8 mouse cellular contexts compared by ENCODE assay signal in the genomic region with DNA sequence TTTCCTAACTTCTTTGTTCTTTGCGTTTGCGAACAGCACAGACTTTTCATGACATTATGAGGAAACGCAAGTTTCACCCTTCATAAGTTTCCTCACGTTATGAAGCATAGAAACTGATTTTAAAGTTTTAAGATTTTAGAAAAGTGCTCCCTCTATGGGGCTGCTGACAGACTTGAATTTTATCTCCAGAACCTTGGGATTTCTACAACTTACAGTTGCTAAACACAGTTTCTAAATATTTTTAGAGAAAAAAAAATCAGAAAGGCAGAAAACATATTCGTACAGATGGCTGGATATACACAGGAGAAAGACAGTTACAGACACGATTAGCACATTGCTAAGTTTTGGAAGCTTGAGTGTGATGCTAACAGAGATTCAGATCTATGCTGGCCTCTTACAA. TPM values are rescaled to one million over a fixed set of nuclear protein-coding genes. Genes with fewer than 3 reads are reported as not detected.
DNase-seq lines count a peak whose midpoint lies in the region; ATAC-seq lines count a peak whose summit lies in the region.

No protein-coding gene starts in this region.

- H3K4me1 ChIP-seq in lung, embryonic 16.5 days (replicated peaks; ENCODE audit: control insufficient read depth, insufficient read depth, low read length) = no peaks in the 10 kb centered on the region
- no peaks in the 10 kb centered on the region; the same call in 1 of the 2 replicates for H3K4me1 ChIP-seq in forebrain, embryonic 12.5 days
- H3K4me1 ChIP-seq in limb, embryonic 12.5 days (replicated peaks) = no peaks in the 10 kb centered on the region; the same call in 1 of the 2 replicates
- H3K4me1 ChIP-seq in stomach, embryonic 15.5 days = no peaks in the 10 kb centered on the region

- H3K4me2 ChIP-seq in lung, embryonic 16.5 days (ENCODE audit: low read depth, low read length) = peak overlapping the region; percentile 51
- peak overlapping the region; percentile 53 for H3K4me2 ChIP-seq in forebrain, embryonic 12.5 days
- H3K4me2 ChIP-seq in limb, embryonic 12.5 days = peak overlapping the region; percentile 59
- peak overlapping the region; percentile 42; the same call in 1 of the 2 replicates for H3K4me2 ChIP-seq in stomach, embryonic 15.5 days

- ATAC-seq in lung, embryonic 16.5 days (ENCODE audit: low read depth) = no peak; the same call in 1 of the 2 replicates
- 0 out of 2 replicates have a peak, but pooled peaks have one; percentile 10 for ATAC-seq in forebrain, embryonic 12.5 days (ENCODE audit: low FRiP score)
- no peak for ATAC-seq in limb, embryonic 12.5 days (ENCODE audit: insufficient number of reproducible peaks, insufficient read depth, low FRiP score, low TSS enrichment, low read depth)
- no peak for ATAC-seq in stomach, embryonic 15.5 days (ENCODE audit: insufficient read depth, low FRiP score, low read depth)

- no peaks in the 10 kb centered on the region for H3K36me3 ChIP-seq in lung, embryonic 16.5 days (ENCODE audit: control insufficient read depth, insufficient read depth, low read length)
- no peaks in the 10 kb centered on the region for H3K36me3 ChIP-seq in forebrain, embryonic 12.5 days (replicated peaks)
- H3K36me3 ChIP-seq in limb, embryonic 12.5 days = no peaks in the 10 kb centered on the region
- H3K36me3 ChIP-seq in stomach, embryonic 15.5 days = no peaks in the 10 kb centered on the region

- WGBS in lung, embryonic 16.5 days = 27% methylated on average over 6 of the region's 6 CpGs
- WGBS in forebrain, embryonic 12.5 days = 56% methylated on average over 6 of the region's 6 CpGs
- 50% methylated on average over 6 of the region's 6 CpGs for WGBS in limb, embryonic 12.5 days
- 25% methylated on average over 6 of the region's 6 CpGs for WGBS in stomach, embryonic 15.5 days

- H3K9me3 ChIP-seq in lung, embryonic 16.5 days (ENCODE audit: control insufficient read depth, low read length) = no peaks in the 10 kb centered on the region
- H3K9me3 ChIP-seq in forebrain, embryonic 12.5 days = no peaks in the 10 kb centered on the region
- no peaks in the 10 kb centered on the region for H3K9me3 ChIP-seq in limb, embryonic 12.5 days
- no peaks in the 10 kb centered on the region for H3K9me3 ChIP-seq in stomach, embryonic 15.5 days

- H3K27ac ChIP-seq in lung, embryonic 16.5 days (ENCODE audit: low read length) = peak overlapping the region; percentile 65
- no peak overlapping the region for H3K27ac ChIP-seq in forebrain, embryonic 12.5 days
- H3K27ac ChIP-seq in limb, embryonic 12.5 days = 0 out of 2 replicates have a peak overlapping the region, but pooled peaks have one; percentile 70
- peak overlapping the region; percentile 94 for H3K27ac ChIP-seq in stomach, embryonic 15.5 days

- no peak for DNase-seq in lung, postnatal 25 days (ENCODE audit: low spot score)
- DNase-seq in testis, postnatal 10 days (ENCODE audit: low spot score) = no peak
- DNase-seq in frontal cortex, postnatal 25 days (ENCODE audit: low spot score in 2 of 2) = no peak
- DNase-seq in layer of hippocampus, postnatal 25 days (ENCODE audit: extremely low spot score in 1 of 2, low spot score in 1 of 2) = no peak

- peak overlapping the region; percentile 48 for H3K4me3 ChIP-seq in lung, embryonic 16.5 days (ENCODE audit: low read length)
- peak overlapping the region; percentile 42 for H3K4me3 ChIP-seq in forebrain, embryonic 12.5 days (replicated peaks)
- H3K4me3 ChIP-seq in limb, embryonic 12.5 days (replicated peaks) = peak overlapping the region; percentile 53
- peak overlapping the region; percentile 46 for H3K4me3 ChIP-seq in stomach, embryonic 15.5 days (replicated peaks)

- no peaks in the 10 kb centered on the region for H3K27me3 ChIP-seq in lung, embryonic 16.5 days (ENCODE audit: control insufficient read depth, insufficient read depth, low read depth, low read length)
- no peaks in the 10 kb centered on the region for H3K27me3 ChIP-seq in forebrain, embryonic 12.5 days
- no peaks in the 10 kb centered on the region for H3K27me3 ChIP-seq in limb, embryonic 12.5 days
- H3K27me3 ChIP-seq in stomach, embryonic 15.5 days (replicated peaks) = no peaks in the 10 kb centered on the region

- peak overlapping the region; percentile 65 for H3K9ac ChIP-seq in lung, embryonic 16.5 days (ENCODE audit: low read length)
- H3K9ac ChIP-seq in forebrain, embryonic 12.5 days = peak overlapping the region; percentile 53
- H3K9ac ChIP-seq in limb, embryonic 12.5 days (replicated peaks) = peak overlapping the region; percentile 73
- H3K9ac ChIP-seq in stomach, embryonic 15.5 days = peak overlapping the region; percentile 48; the same call in 1 of the 2 replicates

RNA-seq across cellular contexts. Expression of gene Col5a2, which starts 1.6 kb away (rescaled TPM):
- 77.4 and 83.7 TPM in 2 replicates for polyA plus RNA-seq in lung, embryonic 16.5 days (2015; fragmentation: Nextera tagmentation; extraction: Ambion mirVana)
- polyA plus RNA-seq in forebrain, embryonic 12.5 days (2016; fragmentation: Nextera tagmentation; extraction: Ambion mirVana) = 37.1 and 40.9 TPM in 2 replicates
- 61.5 and 63.7 TPM in 2 replicates for polyA plus RNA-seq in limb, embryonic 12.5 days (2016; fragmentation: Nextera tagmentation; extraction: Ambion mirVana)
- 91.0 and 95.4 TPM in 2 replicates for polyA plus RNA-seq in stomach, embryonic 15.5 days (2015; fragmentation: Nextera tagmentation; extraction: Ambion mirVana)
- total RNA-seq in layer of hippocampus, postnatal 25 days (2021) = 1 to 10 TPM; 6.3 to 8.5 TPM
